Mouse (Mus musculus): ENCODE measurements at regions not wholly inside any gene's neighbourhood (a gene's known extent, or its start where the extent isn't known, plus 50 kb on each side); places are given as distances from the start of the nearest gene placed in this dataset.

GRCm38 (mm10) chr12:50943741-50944521, 295.0 kb upstream of the Prkd1 start:
- peak; percentile 70 to 83 for DNase-seq (ENCODE audit: low spot score in 2 of 2)

- DNase-seq (ENCODE audit: low spot score in 2 of 2): no peak
Measured at GRCm38 (mm10) chr12:50943340-50943739, 294.4 kb upstream of the Prkd1 start.

- no peak for DNase-seq (ENCODE audit: low spot score in 2 of 2)
Measured at GRCm38 (mm10) chr12:50935516-50935915, 286.6 kb upstream of the Prkd1 start.

- no peak for DNase-seq (ENCODE audit: low spot score in 2 of 2)
Measured at GRCm38 (mm10) chr12:50932496-50932895, 283.6 kb upstream of the Prkd1 start.

- no peak for DNase-seq (ENCODE audit: low spot score in 2 of 2)
Measured at GRCm38 (mm10) chr12:50929641-50930040, 280.7 kb upstream of the Prkd1 start.

GRCm38 (mm10) chr12:50926234-50926633, 277.3 kb upstream of the Prkd1 start:
- DNase-seq (ENCODE audit: low spot score in 2 of 2): no peak

- no peak for DNase-seq (ENCODE audit: low spot score in 2 of 2)
Measured at GRCm38 (mm10) chr12:50921739-50922138, 272.8 kb upstream of the Prkd1 start.

GRCm38 (mm10) chr12:50899609-50900447, 250.9 kb upstream of the Prkd1 start:
- DNase-seq (ENCODE audit: low spot score in 2 of 2): no peak

- no peak for DNase-seq (ENCODE audit: low spot score in 2 of 2)
Measured at GRCm38 (mm10) chr12:50897606-50898166, 248.8 kb upstream of the Prkd1 start.

- DNase-seq (ENCODE audit: low spot score in 2 of 2): peak; percentile 14 to 29
Measured at GRCm38 (mm10) chr12:50893604-50894003, 244.7 kb upstream of the Prkd1 start.

- no peak for DNase-seq (ENCODE audit: low spot score in 2 of 2)
Measured at GRCm38 (mm10) chr12:50875796-50876195, 226.9 kb upstream of the Prkd1 start.

- no peak for DNase-seq (ENCODE audit: low spot score in 2 of 2)
Measured at GRCm38 (mm10) chr12:50874024-50874398, 225.1 kb upstream of the Prkd1 start.

GRCm38 (mm10) chr12:50873390-50874023, 224.6 kb upstream of the Prkd1 start:
- no peak for DNase-seq (ENCODE audit: low spot score in 2 of 2)

- no peak for DNase-seq (ENCODE audit: low spot score in 2 of 2)
Measured at GRCm38 (mm10) chr12:50851644-50852043, 202.7 kb upstream of the Prkd1 start.

- DNase-seq (ENCODE audit: low spot score in 2 of 2): no peak
Measured at GRCm38 (mm10) chr12:50847976-50848375, 199.1 kb upstream of the Prkd1 start.

GRCm38 (mm10) chr12:50842744-50843143, 193.8 kb upstream of the Prkd1 start:
- DNase-seq (ENCODE audit: low spot score in 2 of 2): no peak

- DNase-seq (ENCODE audit: low spot score in 2 of 2): no peak
Measured at GRCm38 (mm10) chr12:50839391-50839790, 190.5 kb upstream of the Prkd1 start.

- DNase-seq (ENCODE audit: low spot score in 2 of 2): no peak
Measured at GRCm38 (mm10) chr12:50808731-50809281, 159.9 kb upstream of the Prkd1 start.

- DNase-seq (ENCODE audit: low spot score in 2 of 2): no peak
Measured at GRCm38 (mm10) chr12:50804391-50804790, 155.5 kb upstream of the Prkd1 start.

GRCm38 (mm10) chr12:50765156-50765940, 116.5 kb upstream of the Prkd1 start:
- DNase-seq (ENCODE audit: low spot score in 2 of 2): peak in 1 of 2 experiments; percentile 5

- no peak for DNase-seq (ENCODE audit: low spot score in 2 of 2)
Measured at GRCm38 (mm10) chr12:50764457-50764856, 115.6 kb upstream of the Prkd1 start.

All from layer of hippocampus, adult 8-10 months (tissue).